Mouse (Mus musculus) left cerebral cortex, postnatal 14 days (tissue): ENCODE measurements around the gene Kirrel3. TPM values are rescaled to one million over a fixed set of nuclear protein-coding genes. Genes with fewer than 3 reads are reported as not detected.

Source experiments
- DNase-seq, 2 experiments: peaks; one replicate each; pipeline ENCODE4 v3.0.0; 2021 to 2022; ENCODE audit warnings: low spot score in 2 of 2, mixed read lengths in 1 of 2
- intact Hi-C: fragments of 180-260 bp; cut with DNase I; formaldehyde crosslinking; loops from one replicate; pipeline ENCODE4 v1.15.1; 2025
- total RNA-seq, 2 experiments: library from RNA; stranded (reverse); gene quantifications; 2 replicates each; pipeline ENCODE4 v1.2.3; 2021

Kirrel3 gene
- total RNA-seq, 2 experiments from 2014 or later = 72.5 to 75.9 TPM

GRCm38 (mm10) chr9:34901888-34902287 lies 416.2 kb downstream of the Kirrel3 start:
- intact Hi-C loops = no loop called here
- DNase-seq = no peak

- intact Hi-C loops = no loop called here
- DNase-seq = no peak
These were observed 419.5 kb downstream of the Kirrel3 start for GRCm38 (mm10) chr9:34905164-34905563.

DNA sequence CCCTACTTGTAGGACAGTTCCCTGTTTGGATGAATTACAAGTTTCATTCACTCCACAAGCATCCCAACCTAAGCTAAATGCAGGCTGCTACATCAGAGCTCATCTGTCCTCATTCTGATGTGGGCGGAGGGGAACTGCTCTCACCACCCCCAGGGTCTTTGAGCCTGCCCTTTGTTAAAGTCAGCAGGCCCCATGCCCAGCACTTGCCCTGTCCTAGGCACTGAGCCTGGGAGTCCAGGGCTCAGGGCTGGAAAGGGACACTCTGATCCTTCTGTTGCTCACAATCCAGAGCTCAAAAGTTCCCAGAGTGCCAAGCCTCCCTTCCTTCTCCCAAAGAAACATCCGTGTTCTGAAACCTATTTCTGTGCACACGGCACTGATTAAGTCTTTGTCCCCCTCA lies 422.3 kb downstream of the Kirrel3 start:
- no peak for DNase-seq
- intact Hi-C loops = no loop called here

GRCm38 (mm10) chr9:34911838-34912237 lies 426.1 kb downstream of the Kirrel3 start:
- intact Hi-C loops = no loop called here
- peak; percentile 58 to 66 for DNase-seq

GRCm38 (mm10) chr9:34912273-34912972 lies 426.7 kb downstream of the Kirrel3 start:
- intact Hi-C loops = no loop called here
- no peak for DNase-seq

- intact Hi-C loops = no loop called here
- DNase-seq = no peak
These were observed 427.3 kb downstream of the Kirrel3 start for GRCm38 (mm10) chr9:34912996-34913395.

GRCm38 (mm10) chr9:34918976-34919375 lies 433.3 kb downstream of the Kirrel3 start:
- intact Hi-C loops = no loop called here
- DNase-seq = no peak

- intact Hi-C loops = no loop called here
- peak in 1 of 2 experiments; percentile 34 for DNase-seq
These were observed 434.4 kb downstream of the Kirrel3 start for GRCm38 (mm10) chr9:34920116-34920515.

GRCm38 (mm10) chr9:34921941-34922340 lies 436.2 kb downstream of the Kirrel3 start:
- intact Hi-C loops = no loop called here
- no peak for DNase-seq

DNA sequence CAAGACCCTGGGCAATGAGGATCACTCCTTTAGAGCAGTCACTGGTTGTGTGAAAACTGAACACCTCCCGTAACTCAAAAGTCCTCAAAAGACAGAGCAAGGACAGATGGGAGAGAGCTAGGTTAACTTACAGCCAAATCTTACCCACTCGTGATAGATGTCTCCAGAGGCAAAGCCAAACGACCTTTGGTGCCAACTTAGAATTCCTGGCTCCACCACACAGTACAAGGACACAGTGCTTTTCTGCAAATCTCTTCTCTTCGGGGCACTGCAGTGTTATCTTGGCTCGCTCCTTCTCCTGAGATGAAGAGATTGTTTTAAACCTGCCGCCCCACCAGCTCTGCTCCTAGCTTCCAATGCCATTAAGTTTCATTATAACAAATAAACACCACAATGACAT lies 437.0 kb downstream of the Kirrel3 start:
- no peak for DNase-seq
- intact Hi-C loops = no loop called here

- DNase-seq = no peak
- intact Hi-C loops = no loop called here
These were observed 437.6 kb downstream of the Kirrel3 start for GRCm38 (mm10) chr9:34923134-34923931.

- no peak for DNase-seq
- intact Hi-C loops = no loop called here
These were observed 439.9 kb downstream of the Kirrel3 start for GRCm38 (mm10) chr9:34925616-34926015.

- no peak for DNase-seq
- intact Hi-C loops = no loop called here
These were observed 444.7 kb downstream of the Kirrel3 start for GRCm38 (mm10) chr9:34930371-34930770.

- intact Hi-C loops = no loop called here
- no peak for DNase-seq
These were observed 452.4 kb downstream of the Kirrel3 start for GRCm38 (mm10) chr9:34938140-34938539.

- intact Hi-C loops = no loop called here
- DNase-seq = no peak
These were observed 453.9 kb downstream of the Kirrel3 start for GRCm38 (mm10) chr9:34939621-34940020.

GRCm38 (mm10) chr9:34942122-34942831 lies 456.6 kb downstream of the Kirrel3 start:
- intact Hi-C loops = no loop called here
- DNase-seq = no peak

GRCm38 (mm10) chr9:34942996-34943395 lies 457.3 kb downstream of the Kirrel3 start:
- intact Hi-C loops = no loop called here
- no peak for DNase-seq

DNA sequence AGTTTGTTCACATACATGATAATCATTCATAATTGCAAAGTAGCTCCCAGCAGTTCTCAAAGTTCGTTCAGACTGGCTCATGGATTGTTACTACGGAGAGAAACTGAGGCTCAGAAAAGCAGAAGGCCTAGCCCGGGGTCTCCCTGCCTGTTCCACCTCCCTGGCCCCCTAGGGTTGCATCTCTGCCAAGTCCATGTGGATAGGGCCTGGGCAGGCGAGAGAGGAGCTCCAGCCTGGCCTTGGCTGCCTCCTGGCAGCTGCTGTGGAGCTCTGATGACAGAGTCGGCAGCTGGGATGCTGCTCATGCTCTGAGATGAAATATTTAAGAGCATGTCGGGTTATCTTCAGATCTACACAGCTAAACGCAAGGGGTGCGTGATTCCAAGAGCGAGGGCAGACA lies 459.6 kb downstream of the Kirrel3 start:
- intact Hi-C loops = no loop called here
- DNase-seq = no peak

DNA sequence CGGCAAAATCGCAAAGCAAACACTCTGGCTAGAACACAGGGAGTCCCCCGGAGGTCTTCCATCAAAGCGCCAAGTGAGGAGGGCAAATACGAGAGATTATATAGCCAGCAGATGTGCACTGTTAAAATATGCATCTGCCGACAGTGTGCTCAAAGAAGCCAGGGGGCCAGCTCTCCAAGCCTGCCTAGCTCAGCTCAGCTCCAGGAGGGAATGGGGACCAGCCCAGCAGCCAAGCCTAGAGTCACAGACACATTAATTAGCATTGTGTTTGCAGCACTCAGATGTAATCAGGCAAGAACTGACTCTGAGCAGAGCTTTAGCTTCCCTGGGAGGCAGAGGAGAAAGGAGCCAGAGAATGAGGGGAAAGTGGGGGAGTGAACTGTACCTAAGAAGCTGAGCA lies 461.6 kb downstream of the Kirrel3 start:
- intact Hi-C loops = no loop called here
- DNase-seq = no peak

DNA sequence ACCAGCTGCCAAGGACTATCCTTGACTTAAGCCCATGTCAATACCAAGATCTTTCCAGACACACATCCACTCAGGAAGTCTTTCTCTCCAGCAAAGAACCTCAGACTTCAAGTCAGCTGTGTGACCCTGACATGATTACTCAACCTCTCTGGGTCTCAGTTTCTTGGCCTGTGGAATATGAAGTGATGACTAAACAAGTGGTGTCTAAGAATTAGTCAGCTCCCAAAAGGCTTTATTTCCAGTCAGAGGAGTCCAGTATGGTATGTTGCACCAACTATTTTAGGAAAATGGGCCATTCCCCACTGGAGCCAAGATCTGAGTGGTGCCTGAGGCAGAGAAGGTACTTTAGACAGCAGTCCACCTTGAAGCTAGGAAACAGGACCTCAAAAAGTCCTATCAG lies 462.0 kb downstream of the Kirrel3 start:
- intact Hi-C loops = no loop called here
- no peak for DNase-seq
